Mouse (Mus musculus) small intestine, adult 2 months (tissue): ENCODE data around the gene Myl12a.

ENCODE experiments used
- CTCF ChIP-seq: fragments of 200-500 bp; IDR thresholded peaks from 2 replicates; pipeline ENCODE4 v1.5.1; 2012; ENCODE audit warnings: low read depth, mild to moderate bottlenecking, control low read depth, inconsistent platforms, low read length, moderate library complexity, mixed read lengths; ENCODE audit not compliant: insufficient replicate concordance, insufficient read length; ENCODE audit errors: extremely low read depth
- POLR2A ChIP-seq: fragments of 200-500 bp; IDR thresholded peaks from 2 replicates; pipeline ENCODE4 v1.6.1; 2012; ENCODE audit warnings: low read depth, mild to moderate bottlenecking, control low read depth, inconsistent platforms, low read length, moderate library complexity

- TF ChIP-seq CTCF (no peak), POLR2A (no peak)
Measured at GRCm38 (mm10) chr17:70997836-70998235, 4.8 kb downstream of the Myl12a start.
